Mouse (Mus musculus) frontal cortex, postnatal 36 days (tissue): ENCODE measurements at regions not wholly inside any gene's neighbourhood (a gene's known extent, or its start where the extent isn't known, plus 50 kb on each side); places are given as distances from the start of the nearest gene placed in this dataset.
"Not testable (repeated sequence)": the region's sequence is repeated elsewhere in the genome, so short reads cannot be mapped to it uniquely, and the experiment has no call there.

Source experiments
- DNase-seq, 2 experiments: peaks; one replicate each; pipeline ENCODE4 v3.0.0; 2022; ENCODE audit warnings: low spot score in 2 of 2

DNA sequence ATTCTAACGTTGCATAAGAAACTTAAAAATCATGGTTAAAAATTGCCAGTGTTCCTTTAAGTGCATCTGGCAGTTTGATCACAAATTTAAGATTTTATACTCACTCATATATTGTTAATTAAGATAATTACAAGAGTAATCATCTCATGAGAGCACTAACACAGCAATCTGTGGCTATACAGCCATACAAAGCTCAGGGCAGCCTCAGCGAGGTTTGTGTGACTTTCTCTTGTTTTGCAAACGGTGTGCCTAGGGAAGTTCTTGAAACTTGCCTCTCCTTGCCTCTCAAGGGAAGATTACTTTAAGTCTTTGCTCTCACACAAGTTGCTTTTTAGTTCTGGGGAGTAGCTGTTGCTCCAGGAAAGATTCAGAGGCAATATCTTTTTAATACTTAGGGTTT is 58.1 kb upstream of the Slc1a4 start:
- no peak for DNase-seq

DNA sequence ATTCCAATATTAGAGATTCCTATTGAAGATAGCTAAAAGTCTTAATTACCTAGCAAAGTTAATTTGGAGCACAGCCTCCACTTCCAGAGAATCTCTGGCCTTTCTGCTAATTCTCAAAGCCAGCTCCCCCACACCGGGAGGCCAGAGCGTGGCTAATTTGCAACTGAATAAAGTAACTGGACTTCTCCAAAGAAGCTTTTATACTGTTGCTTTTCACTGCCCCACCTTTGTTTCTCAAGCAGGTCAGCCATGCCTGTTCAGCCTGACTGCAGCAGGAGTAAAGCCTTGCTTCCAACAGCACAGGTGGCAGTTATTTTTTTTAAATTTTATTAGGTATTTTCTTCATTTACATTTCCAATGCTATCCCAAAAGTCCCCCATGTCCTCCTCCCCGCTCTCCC is 60.8 kb upstream of the Slc1a4 start:
- DNase-seq, result not testable (repeated sequence)

DNA sequence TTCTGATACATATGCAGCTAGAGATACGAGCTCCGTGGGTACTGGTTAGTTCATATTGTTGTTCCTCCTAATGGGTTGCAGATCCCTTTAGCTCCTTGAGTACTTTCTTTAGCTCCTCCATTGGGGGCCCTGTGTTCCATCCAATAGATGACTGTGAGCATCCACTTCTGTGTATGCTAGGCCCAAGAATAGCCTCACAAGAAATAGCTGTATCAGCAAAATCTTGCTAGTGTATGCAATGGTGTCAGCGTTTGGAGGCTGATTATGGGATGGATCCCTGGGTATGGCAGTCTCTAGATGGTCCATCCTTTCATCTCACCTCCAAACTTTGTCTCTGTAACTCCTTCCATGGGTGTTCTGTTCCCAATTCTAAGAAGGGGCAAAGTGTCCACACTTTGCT is 61.3 kb upstream of the Slc1a4 start:
- not testable (repeated sequence) for DNase-seq

DNA sequence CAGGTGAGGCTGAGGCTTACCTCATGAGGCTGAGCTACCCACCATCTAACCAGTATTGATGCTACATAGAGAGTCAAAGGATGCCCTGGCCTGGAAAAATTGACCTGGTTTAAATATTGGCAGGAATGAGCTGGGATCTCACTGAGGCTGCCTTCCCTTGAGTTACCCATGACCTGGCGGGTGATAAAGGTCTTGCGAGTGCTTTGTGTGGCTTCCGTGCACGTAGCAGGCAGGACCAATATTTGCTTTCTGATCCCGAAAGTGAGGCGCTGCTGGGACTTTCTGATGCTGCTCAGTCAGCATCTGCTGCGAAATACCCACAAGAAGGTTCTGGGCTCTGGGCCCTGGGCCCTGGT is 63.3 kb upstream of the Slc1a4 start:
- no peak for DNase-seq

- DNase-seq, result peak; percentile 13 to 50
Measured at GRCm38 (mm10) chr11:20396204-20396848, 63.8 kb upstream of the Slc1a4 start.

DNA sequence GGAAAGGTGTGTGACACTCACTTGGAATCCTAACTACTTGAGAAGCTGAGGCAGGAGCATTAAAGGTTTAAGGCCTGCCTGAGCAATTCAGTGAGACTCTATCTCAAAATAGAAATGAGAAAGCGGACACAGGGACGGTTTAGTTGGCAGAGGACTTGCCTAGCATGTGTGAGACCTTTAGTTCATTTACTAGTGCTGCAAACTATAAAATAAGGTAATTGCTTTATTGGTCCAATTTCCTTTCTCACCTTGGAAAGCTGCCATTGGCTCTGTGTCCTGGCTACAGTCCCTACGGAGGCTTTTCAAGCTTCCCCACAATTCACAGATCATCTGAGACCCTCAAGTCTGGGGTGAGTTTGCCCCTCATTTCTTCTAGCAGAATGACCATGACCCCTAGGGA is 64.4 kb upstream of the Slc1a4 start:
- DNase-seq, result no peak

DNA sequence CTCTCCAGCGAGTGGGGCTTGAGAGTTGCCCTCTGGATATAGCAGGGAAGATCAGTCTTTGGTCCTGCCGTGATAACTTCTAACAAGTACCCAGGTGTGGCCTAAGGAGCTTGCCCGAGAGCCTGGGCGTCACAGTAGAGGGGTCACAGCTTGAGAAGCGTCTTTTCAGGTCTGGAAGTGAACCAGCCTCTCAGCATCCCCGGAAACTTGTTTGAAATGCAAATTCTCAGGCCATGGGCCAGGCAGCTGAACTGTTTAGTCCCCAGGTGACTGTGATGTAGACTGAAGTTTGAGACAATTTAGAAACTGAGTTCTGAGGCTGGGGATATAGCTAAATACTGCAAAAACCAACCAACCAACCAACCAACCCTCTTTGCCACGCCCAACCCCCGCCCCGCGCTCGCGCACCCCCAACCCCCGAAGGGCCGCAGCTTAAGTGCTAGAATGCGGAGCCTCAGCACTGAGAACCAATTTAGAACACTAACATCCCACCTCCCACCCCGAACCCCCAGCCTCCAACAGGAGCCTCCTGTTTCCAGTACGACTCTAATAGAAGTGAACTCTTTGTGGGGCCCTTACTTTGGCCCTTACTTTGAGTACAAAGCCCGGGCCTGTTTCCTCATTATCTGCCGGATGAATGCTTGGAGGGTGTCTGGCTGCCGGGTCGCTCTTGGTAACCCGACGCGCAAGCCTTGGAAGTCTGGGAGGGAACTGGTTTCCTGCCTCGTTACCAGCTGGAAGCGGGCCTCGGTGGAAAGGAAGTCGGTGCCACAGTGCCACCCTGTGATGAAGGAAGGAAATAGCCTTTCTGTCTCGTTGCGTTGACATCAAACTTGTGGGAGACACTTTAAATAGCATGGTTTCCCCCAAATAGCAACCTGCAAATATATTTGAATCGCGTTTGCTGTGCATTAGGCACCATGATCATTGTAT is 68.1 kb upstream of the Slc1a4 start:
- DNase-seq, result peak; percentile 81 to 85

GRCm38 (mm10) chr11:20403456-20403855 is 70.9 kb upstream of the Slc1a4 start:
- DNase-seq, result no peak

DNA sequence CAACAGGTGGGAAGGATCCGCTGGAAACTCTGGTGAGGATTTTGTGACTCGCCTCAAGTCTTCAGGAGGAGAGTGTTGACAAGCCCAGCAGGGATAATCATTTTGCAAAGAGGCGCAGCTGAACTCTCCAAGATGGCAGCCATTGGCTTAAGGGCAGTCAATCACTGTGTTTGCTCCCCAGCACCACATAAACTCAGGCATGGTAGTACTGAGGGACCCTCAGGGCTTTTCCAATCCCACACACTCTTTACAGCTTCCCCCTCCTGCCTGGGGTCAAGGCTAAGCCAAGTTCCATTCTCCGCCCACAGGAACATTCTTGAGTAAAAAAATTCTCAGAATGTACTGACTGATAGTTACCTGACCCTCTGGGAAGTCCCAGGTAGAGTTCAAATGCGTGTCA is 72.0 kb upstream of the Slc1a4 start:
- DNase-seq, result no peak

- DNase-seq, result no peak
Measured at GRCm38 (mm10) chr11:20418141-20418540, 85.6 kb upstream of the Slc1a4 start.

DNA sequence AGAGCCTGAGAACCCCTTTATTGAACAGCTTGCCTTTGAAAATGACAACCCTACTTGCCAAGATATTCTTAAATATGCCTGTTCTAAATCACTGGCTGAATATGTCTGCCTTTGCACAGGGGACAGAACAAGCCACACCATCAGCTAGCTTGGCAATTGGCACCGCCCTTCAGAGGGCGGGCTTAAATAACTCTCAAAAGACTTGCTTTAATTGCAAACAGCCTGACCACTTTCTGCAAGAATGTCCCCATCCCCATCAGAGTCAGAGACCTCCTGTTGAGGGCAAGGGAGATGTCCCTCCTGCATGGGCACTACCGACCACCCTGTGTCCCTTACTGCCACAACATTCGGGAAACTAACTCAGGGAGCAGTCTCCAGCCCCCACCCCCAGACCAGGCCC is 88.4 kb upstream of the Slc1a4 start:
- no peak for DNase-seq

GRCm38 (mm10) chr11:20436057-20436456 is 103.5 kb upstream of the Slc1a4 start:
- DNase-seq, result no peak

DNA sequence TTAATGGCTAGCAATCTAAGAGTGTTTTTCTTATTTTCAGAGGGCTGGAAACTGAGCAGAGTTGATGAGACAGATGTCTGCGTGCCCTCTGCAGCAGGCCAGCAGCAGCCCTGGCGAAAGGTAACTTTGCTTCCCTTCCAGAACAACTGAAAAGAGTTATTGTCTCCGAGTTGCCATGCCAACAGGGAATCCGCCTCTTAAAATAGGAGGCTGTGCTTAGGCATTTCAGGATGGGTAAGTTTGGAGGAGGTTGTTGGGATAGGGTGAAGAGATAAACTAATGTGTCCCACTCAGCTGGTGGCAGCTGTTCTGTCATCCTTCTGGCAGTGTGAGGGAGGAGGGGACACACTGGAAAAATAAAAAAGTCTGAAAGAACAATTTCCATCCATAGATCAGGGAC is 100.6 kb upstream of the Sertad2 start:
- DNase-seq, result no peak

- DNase-seq, result no peak
Measured at GRCm38 (mm10) chr11:20445061-20445902, 97.8 kb upstream of the Sertad2 start.

DNA sequence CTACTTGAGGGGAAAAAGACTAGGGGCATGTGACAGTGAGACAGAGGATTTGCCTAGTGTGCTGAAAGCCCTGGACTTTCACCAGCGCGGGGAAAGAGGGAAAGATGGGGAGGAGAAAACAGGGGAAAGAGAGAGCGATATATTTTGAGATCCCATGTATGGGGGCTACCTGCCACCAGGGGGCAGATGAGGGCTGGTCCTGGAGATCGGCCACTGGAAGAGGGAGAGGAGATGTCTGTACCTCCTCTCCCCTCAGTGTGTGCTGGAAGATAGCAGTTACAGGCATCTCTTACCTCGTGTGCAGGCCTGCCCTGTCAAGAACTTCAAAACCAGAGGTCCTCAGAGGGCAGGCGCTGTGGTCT is 97.2 kb upstream of the Sertad2 start:
- DNase-seq, result peak; percentile 56 to 60

- no peak for DNase-seq
Measured at GRCm38 (mm10) chr11:20452901-20453300, 90.2 kb upstream of the Sertad2 start.

GRCm38 (mm10) chr11:20453786-20454185 is 89.3 kb upstream of the Sertad2 start:
- no peak for DNase-seq

- peak; percentile 87 to 90 for DNase-seq
Measured at GRCm38 (mm10) chr11:20455085-20455864, 87.8 kb upstream of the Sertad2 start.

DNA sequence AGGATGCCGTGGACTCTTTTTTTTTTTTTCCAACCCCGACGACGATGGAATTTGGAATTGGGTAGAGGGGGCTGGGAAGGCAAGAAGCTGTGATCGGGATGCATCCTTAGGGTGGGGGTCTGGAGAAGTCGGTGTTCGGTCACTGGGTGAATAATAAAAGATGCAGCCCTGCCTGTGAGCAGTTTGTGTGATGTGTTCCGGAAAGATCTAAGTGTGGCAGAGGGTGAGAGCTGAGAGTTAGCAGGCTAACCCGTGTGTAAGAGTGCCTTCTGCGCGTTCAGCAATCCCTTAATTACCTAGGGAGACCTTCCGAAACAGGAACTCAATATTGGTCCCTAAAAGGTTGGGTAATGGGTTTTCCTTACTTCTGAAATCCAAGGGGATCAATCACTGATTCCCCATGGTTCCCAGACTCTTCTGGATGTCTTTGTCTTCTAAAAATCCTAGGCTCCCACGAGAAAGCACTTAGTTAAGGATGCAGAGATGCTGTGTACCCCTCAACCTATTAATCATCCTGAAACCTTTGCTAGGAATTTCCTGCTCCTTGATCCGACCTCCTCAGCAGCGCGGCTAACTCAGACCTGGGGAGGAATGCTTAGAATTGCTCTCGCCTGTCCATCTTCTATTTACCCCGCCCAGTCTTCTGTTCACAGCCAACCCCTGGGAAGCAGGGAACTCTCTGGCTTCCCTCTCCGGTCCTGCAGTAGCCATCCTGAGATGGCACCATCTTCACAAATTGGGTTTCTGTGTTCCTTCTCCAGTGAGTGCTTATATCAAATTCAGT is 87.0 kb upstream of the Sertad2 start:
- peak; percentile 12 to 28 for DNase-seq

GRCm38 (mm10) chr11:20459140-20459539 is 83.9 kb upstream of the Sertad2 start:
- no peak for DNase-seq

DNA sequence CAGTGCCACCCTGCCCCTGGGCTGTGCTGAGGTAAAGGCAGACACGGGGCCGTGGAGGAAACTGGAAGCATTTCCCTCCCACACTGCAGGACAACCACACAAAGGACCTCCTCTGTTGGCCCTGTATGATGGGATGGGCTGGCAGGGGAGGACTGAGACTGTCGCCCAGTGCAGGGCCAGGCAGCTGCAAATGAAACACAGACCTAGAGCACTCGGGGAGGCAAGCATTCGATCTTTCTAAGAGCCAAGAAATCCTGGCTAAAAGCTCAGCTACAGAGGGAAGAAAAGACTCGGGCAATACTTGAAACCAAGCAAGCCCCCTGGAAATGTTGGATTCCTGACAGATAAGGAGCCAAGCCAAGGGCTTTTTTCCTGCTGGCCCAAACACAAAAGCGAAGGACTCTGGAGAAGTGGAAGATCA is 82.5 kb upstream of the Sertad2 start:
- peak in 1 of 2 experiments; percentile 28 for DNase-seq
